Mouse (Mus musculus): Measurements from ENCODE around the gene Agr2.

Gene Agr2

GRCm38 (mm10) chr12:36027171-36027570 is 34.5 kb downstream of the Agr2 start:
- peak; percentile 25 for DNase-seq

GRCm38 (mm10) chr12:36028968-36029645 is 36.4 kb downstream of the Agr2 start:
- DNase-seq = no peak

GRCm38 (mm10) chr12:36029687-36030086 is 37.0 kb downstream of the Agr2 start:
- DNase-seq = no peak

GRCm38 (mm10) chr12:36030660-36031363 is 38.1 kb downstream of the Agr2 start:
- DNase-seq = no peak

- no peak for DNase-seq
Measured at GRCm38 (mm10) chr12:36032419-36032818, 39.7 kb downstream of the Agr2 start.

GRCm38 (mm10) chr12:36035501-36035900 is 42.8 kb downstream of the Agr2 start:
- DNase-seq = no peak

- DNase-seq = no peak
Measured at GRCm38 (mm10) chr12:36036121-36036520, 43.4 kb downstream of the Agr2 start.

- DNase-seq = no peak
Measured at GRCm38 (mm10) chr12:36036776-36037175, 44.1 kb downstream of the Agr2 start.

- DNase-seq = peak; percentile 31
Measured at GRCm38 (mm10) chr12:36039541-36040084, 46.9 kb downstream of the Agr2 start.

GRCm38 (mm10) chr12:36040571-36041280 is 48.0 kb downstream of the Agr2 start:
- peak; percentile 47 for DNase-seq

GRCm38 (mm10) chr12:36041281-36041589 is 48.5 kb downstream of the Agr2 start:
- DNase-seq = no peak

- peak; percentile 80 for DNase-seq
Measured at GRCm38 (mm10) chr12:36041703-36042347, 49.1 kb downstream of the Agr2 start.

- DNase-seq = peak; percentile 96
Measured at GRCm38 (mm10) chr12:36042348-36042778, 49.7 kb downstream of the Agr2 start, which contains the start of gene Tspan13. Gene Tspan13 (minus strand): TSS chr12:36042500.

- no peak for DNase-seq
Measured at GRCm38 (mm10) chr12:36044691-36045090, 52.0 kb downstream of the Agr2 start.

GRCm38 (mm10) chr12:36046196-36046595 is 53.5 kb downstream of the Agr2 start:
- no peak for DNase-seq

- no peak for DNase-seq
Measured at GRCm38 (mm10) chr12:36047593-36047992, 54.9 kb downstream of the Agr2 start.

GRCm38 (mm10) chr12:36050276-36050675 is 57.6 kb downstream of the Agr2 start:
- no peak for DNase-seq

Data from cerebellum, adult 9-10 months (tissue).